Mouse (Mus musculus) embryonic facial prominence, embryonic 11.5 days (tissue): ENCODE results near the gene Gm17334. TPM values are rescaled to one million over a fixed set of nuclear protein-coding genes. Genes with fewer than 3 reads are reported as not detected.

Experiments
- ATAC-seq: fragments of 200-750 bp; cut with Nextera tagmentation; replicated peaks from 2 replicates; pipeline ENCODE4 v1.8.0; 2017; ENCODE audit warnings: low read depth; ENCODE audit not compliant: insufficient number of reproducible peaks, low FRiP score, low TSS enrichment
- DNase-seq: peaks from one replicate; pipeline ENCODE4 v3.0.0-alpha.2; 2015; ENCODE audit warnings: low spot score
- H3K27ac ChIP-seq: fragments of 300-500 bp; sonication (generic); replicated peaks from 2 replicates; pipeline ENCODE4 v1.5.1; 2014; ENCODE audit warnings: mild to moderate bottlenecking, low read depth, low read length, control low read depth
- H3K27me3 ChIP-seq: fragments of 300-500 bp; sonication (generic); 2 replicates; pipeline ENCODE4 v1.6.1; 2014; ENCODE audit warnings: mild to moderate bottlenecking, low read length, moderate library complexity, mixed read lengths; ENCODE audit not compliant: control insufficient read depth, insufficient read depth
- H3K36me3 ChIP-seq: fragments of 300-500 bp; sonication (generic); replicated peaks from 2 replicates; pipeline ENCODE4 v1.6.1; 2014; ENCODE audit warnings: low read depth, mild to moderate bottlenecking, low read length, moderate library complexity, mixed read lengths; ENCODE audit not compliant: control insufficient read depth, insufficient read depth
- H3K4me1 ChIP-seq: fragments of 300-500 bp; sonication (generic); 2 replicates; pipeline ENCODE4 v1.6.1; 2014; ENCODE audit warnings: low read length, mixed read lengths; ENCODE audit not compliant: control insufficient read depth, insufficient read depth
- H3K4me2 ChIP-seq: fragments of 300-500 bp; sonication (generic); 2 replicates; pipeline ENCODE4 v1.6.1; 2014; ENCODE audit warnings: low read depth, mild to moderate bottlenecking, control low read depth, low read length, moderate library complexity
- H3K4me3 ChIP-seq: fragments of 300-500 bp; sonication (generic); 2 replicates; pipeline ENCODE4 v1.5.1; 2014; ENCODE audit warnings: low read depth, low read length, control low read depth
- H3K9ac ChIP-seq: fragments of 300-500 bp; sonication (generic); replicated peaks from 2 replicates; pipeline ENCODE4 v1.6.1; 2014; ENCODE audit warnings: mild to moderate bottlenecking, control low read depth, low read length
- H3K9me3 ChIP-seq: fragments of 300-500 bp; sonication (generic); replicated peaks from 2 replicates; pipeline ENCODE4 v1.6.1; 2016; ENCODE audit warnings: mild to moderate bottlenecking, low read length, inconsistent platforms, mixed read lengths; ENCODE audit not compliant: control insufficient read depth
- WGBS: fragments of 180-500 bp; shearing (Covaris S2); extraction: QIAGEN DNeasy Blood & Tissue Kit; methylation state at CpG from one replicate; pipeline ENCODE4 v1.1.7; 2014; 5-methylcytosine and 5-hydroxymethylcytosine counted together
- polyA plus RNA-seq: library from polyadenylated mRNA; unstranded; fragments of >200 nt; fragmentation: Nextera tagmentation; extraction: Ambion mirVana; gene quantifications from 2 replicates; pipeline ENCODE4 v1.2.1, GENCODE M21; 2014

The Gm17334 gene
- polyA plus RNA-seq, 1 experiment from 2014 or later, result not detected

DNA sequence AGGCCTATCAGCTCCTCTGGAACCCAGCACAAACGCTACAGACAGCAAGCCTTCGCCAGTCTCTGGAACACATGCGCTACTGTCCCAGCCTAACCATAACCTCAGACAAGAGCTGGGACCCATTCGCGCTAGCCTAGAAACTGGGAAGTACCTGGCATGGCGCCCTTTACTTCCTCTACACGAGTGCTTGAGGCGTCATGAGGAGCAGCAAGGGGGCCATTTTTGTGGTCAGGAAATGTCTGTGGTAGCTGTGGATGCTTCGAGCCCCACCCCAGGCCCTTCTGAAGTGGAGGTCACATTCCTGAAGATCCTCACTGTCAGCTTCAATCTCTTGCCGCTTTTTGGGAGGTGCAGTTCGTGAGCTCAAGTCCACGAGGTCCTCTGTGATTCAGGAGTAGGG is 30.1 kb upstream of the Gm17334 start:
- WGBS, result 82% methylated on average over 12 of the region's 12 CpGs
- H3K4me1 ChIP-seq, result no peaks in the 10 kb centered on the region
- no peak for ATAC-seq
- no peak overlapping the region for H3K27ac ChIP-seq
- H3K9ac ChIP-seq, result no peak overlapping the region
- no peaks in the 10 kb centered on the region for H3K27me3 ChIP-seq
- DNase-seq, result no peak
- H3K4me2 ChIP-seq, result no peak overlapping the region
- H3K9me3 ChIP-seq, result no peaks in the 10 kb centered on the region
- H3K36me3 ChIP-seq, result no peaks in the 10 kb centered on the region
- H3K4me3 ChIP-seq, result no peak overlapping the region

DNA sequence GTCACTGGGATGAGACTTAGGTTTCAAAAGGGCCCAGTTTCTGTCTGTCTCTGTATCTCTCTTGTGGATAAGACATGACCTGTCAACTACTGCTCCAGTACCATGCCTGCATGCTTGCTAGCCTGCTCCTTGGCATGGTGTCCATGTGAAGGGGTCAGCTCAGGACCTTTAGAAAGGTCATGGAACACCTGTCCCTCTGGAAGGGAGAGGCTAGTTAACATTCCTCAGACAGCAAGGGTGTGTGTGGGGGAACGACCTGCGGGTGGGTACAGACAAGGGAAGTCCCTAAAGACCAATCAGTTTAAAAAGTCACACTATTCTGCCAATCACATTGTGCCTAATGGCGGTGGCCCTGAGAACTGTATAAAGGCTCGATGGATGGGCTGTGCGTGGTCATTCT is 28.0 kb upstream of the Gm17334 start:
- Histone ChIP-seq H3K36me3 (no peaks in the 10 kb centered on the region), H3K27ac (no peak overlapping the region), H3K4me2 (no peak overlapping the region), H3K9ac (no peak overlapping the region), H3K27me3 (no peaks in the 10 kb centered on the region), H3K9me3 (no peaks in the 10 kb centered on the region), H3K4me3 (no peak overlapping the region), H3K4me1 (no peaks in the 10 kb centered on the region)
- no peak for DNase-seq
- WGBS, result 84% methylated on average over 5 of the region's 5 CpGs
- no peak for ATAC-seq

DNA sequence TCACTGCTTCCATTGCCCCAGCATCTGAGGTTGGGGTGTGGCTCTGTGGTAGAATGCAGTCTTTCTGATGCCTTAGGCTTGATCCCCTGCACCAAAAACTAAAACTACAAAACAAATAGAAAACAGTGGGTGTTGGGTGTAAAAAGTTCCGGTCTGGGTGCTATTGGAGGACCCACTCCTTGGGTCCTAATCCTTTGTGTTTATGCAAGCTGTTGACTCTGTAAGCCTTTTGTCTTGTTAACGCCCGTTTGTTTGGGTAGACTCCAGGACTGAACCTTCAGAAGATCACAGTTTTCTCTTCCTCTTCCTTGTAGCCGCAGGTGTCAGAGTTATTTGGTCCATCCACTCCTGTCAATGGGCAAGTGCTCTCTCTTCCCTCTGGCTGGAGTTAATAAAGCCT is 27.0 kb upstream of the Gm17334 start:
- Histone ChIP-seq H3K4me3 (no peak overlapping the region), H3K27me3 (no peaks in the 10 kb centered on the region), H3K9me3 (no peaks in the 10 kb centered on the region), H3K4me2 (no peak overlapping the region), H3K4me1 (no peaks in the 10 kb centered on the region; the same call in 1 of the 2 replicates), H3K27ac (no peak overlapping the region), H3K36me3 (no peaks in the 10 kb centered on the region), H3K9ac (no peak overlapping the region)
- 46% methylated on average over 4 of the region's 4 CpGs for WGBS
- ATAC-seq (no peak), DNase-seq (no peak)

DNA sequence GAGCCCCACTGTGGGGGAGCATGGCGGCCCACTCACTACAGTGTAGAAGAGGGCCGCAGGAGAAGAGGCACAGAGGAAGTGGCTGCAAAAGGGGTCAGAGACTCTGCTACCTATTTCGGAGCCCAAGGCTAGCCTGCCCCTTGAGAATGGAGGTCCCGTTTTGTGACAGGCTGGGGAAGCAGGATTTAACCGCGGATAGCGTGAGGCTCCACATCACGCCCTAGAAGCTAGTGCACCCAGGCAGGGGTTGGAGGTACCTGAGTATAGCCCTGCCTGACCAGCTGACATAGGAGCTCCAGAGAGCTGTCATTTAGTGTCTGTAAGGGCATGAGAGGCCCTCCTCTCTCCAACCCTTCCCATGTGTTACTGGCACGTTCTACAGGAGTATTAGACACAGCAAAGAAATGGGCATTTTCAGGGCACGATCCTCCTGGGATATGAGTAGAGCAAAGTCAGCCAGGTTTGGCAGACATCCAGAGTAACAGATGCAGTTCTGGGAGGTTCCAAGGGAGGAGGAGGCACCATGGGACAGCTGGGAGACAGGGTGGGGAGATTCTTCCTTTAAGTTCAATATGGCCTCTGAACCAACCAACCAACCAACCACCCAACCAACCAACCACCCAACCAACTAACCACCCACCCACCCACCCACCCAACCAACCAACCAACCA is 25.2 kb upstream of the Gm17334 start:
- H3K9me3 ChIP-seq, result no peaks in the 10 kb centered on the region
- no peak for DNase-seq
- H3K36me3 ChIP-seq, result no peaks in the 10 kb centered on the region
- H3K4me2 ChIP-seq, result no peak overlapping the region
- ATAC-seq, result no peak
- H3K9ac ChIP-seq, result no peak overlapping the region
- no peak overlapping the region for H3K4me3 ChIP-seq
- WGBS, result 89% methylated on average over 10 of the region's 10 CpGs
- no peak overlapping the region for H3K27ac ChIP-seq
- no peaks in the 10 kb centered on the region; the same call in 1 of the 2 replicates for H3K4me1 ChIP-seq
- no peaks in the 10 kb centered on the region for H3K27me3 ChIP-seq

DNA sequence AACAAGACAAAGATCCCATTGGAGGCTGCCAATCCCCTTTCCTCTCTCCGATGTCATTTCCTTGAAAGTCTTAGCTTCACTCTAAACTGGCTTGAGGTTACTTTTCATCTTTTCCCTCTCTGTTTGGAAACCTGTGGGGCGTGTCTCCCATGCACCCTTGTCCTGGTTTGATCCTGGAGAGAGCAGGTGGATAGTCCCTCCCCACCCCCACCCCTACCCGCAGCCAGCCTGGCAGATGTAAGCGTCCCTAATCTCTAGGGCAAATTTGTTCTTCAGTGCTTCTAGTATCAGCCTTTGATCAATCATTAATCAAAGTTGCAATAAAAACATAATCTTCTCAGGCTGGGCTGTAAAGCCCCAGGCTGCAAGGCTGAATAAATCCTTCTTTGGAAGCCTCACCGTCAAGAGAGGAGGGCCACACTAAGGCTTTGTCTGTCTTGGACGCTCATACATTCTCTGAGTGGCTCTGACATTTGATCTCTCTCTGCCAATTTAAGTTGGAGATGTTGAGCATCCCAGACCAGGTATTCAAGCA is 24.5 kb upstream of the Gm17334 start:
- no peaks in the 10 kb centered on the region for H3K9me3 ChIP-seq
- ATAC-seq, result no peak
- H3K4me2 ChIP-seq, result no peak overlapping the region
- no peaks in the 10 kb centered on the region for H3K36me3 ChIP-seq
- no peaks in the 10 kb centered on the region for H3K27me3 ChIP-seq
- no peaks in the 10 kb centered on the region; the same call in 1 of the 2 replicates for H3K4me1 ChIP-seq
- no peak overlapping the region for H3K4me3 ChIP-seq
- DNase-seq, result no peak
- no peak overlapping the region for H3K9ac ChIP-seq
- no peak overlapping the region for H3K27ac ChIP-seq
- 49% methylated on average over 6 of the region's 6 CpGs for WGBS

DNA sequence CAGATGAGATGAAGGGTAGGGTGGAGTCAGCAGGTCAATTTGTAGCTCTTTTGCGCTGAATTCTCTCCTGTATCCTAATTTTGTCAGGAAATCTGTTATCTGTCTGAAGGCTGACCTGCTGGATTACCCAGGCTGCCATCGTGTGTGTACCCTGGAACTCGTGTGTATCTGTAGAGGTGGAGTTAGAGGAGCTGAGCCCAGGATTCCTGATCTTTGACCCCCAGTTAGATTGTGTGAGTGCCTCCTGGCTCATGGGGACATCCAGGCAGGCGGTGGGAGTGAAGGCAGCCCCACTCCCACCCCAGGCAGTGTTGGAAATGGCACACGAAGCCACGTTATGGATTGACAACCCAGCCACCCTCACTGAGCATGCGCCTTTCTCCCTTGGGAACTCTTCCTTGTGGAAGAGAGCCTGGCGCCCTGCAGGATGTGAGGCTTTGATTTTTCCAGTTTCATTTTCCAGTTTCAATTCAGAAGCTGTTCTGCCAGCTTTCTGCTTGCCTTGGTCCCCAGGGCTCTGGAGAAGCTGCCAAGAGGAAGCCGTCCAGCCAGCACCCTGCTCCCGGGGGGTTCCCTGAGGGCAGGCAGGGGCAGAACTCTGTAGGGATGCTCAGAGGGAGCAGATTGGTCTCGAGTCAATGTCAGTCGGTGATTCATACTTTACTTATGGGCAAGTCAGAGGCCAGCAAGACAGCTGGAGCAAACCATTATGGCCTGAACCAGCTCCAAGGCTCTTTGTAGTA is 23.6 kb upstream of the Gm17334 start:
- no peak overlapping the region for H3K4me3 ChIP-seq
- H3K9ac ChIP-seq, result no peak overlapping the region
- DNase-seq (no peak), ATAC-seq (no peak)
- H3K36me3 ChIP-seq, result no peaks in the 10 kb centered on the region
- 63% methylated on average over 12 of the region's 12 CpGs for WGBS
- H3K4me2 ChIP-seq, result no peak overlapping the region
- H3K27ac ChIP-seq, result no peak overlapping the region
- H3K4me1 ChIP-seq, result no peaks in the 10 kb centered on the region; the same call in 1 of the 2 replicates
- H3K9me3 ChIP-seq, result no peaks in the 10 kb centered on the region
- H3K27me3 ChIP-seq, result no peaks in the 10 kb centered on the region

DNA sequence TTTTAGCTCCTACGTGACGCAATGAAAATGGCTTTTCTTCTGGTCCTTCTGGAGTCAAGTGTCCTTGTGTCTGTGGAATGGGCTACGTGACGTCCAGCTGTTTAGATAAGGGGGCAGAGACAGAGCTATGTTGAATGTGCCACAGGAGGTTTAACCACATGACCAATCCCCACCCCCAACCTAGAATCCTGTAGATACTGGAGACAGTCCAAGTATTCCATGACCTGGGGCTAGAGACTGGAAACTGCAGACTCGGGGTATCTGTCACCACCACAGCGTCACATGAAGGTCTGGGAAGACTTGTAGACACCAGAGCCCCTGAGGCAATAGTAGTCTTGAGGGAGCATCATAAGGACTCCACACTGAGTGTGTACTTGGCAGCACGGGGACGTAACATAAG is 22.8 kb upstream of the Gm17334 start:
- no peaks in the 10 kb centered on the region for H3K36me3 ChIP-seq
- no peak for ATAC-seq
- no peaks in the 10 kb centered on the region for H3K9me3 ChIP-seq
- no peak overlapping the region for H3K4me2 ChIP-seq
- no peak overlapping the region for H3K9ac ChIP-seq
- no peaks in the 10 kb centered on the region; the same call in 1 of the 2 replicates for H3K4me1 ChIP-seq
- no peak overlapping the region for H3K27ac ChIP-seq
- no peak overlapping the region for H3K4me3 ChIP-seq
- WGBS, result 68% methylated on average over 8 of the region's 8 CpGs
- peak; percentile 1 for DNase-seq
- H3K27me3 ChIP-seq, result no peaks in the 10 kb centered on the region
